Mouse (Mus musculus) lung, adult 2 months (tissue): ENCODE measurements around the gene Cnot10.

Source experiments
- CTCF ChIP-seq: fragments of 200-500 bp; IDR thresholded peaks from 2 replicates; pipeline ENCODE4 v1.5.1; 2011; ENCODE audit warnings: mild to moderate bottlenecking, low read length, control low read depth; ENCODE audit not compliant: insufficient read depth
- POLR2A ChIP-seq: fragments of 200-500 bp; IDR thresholded peaks from 2 replicates; pipeline ENCODE4 v1.6.1; 2011; ENCODE audit warnings: low read depth, mild to moderate bottlenecking, control low read depth, low read length, borderline replicate concordance; ENCODE audit errors: extremely low read depth

DNA sequence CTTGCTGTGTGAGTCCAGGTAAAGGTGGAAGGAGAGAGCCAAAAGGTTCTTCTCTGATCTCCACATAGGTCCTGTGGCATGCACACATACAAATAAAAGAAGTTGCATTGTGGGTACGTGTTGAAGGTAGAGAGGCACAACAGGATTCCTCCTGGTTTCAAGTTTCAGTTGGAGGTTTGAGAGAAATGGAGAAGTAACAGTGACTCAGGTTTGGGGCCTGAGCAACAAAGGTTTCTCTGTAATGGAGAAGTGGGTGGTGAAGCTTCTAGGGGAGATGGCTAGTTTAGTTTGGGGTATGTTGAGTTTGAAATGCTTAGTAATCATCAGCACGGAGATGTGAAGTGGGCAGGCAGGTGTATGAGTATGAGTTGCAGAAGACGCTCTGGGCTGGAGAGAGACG, 42.2 kb upstream of the Cnot10 start:
- TF ChIP-seq CTCF (no peak), POLR2A (no peak)
